Mouse (Mus musculus): ENCODE measurements around the gene Lrch3.
"Not testable (repeated sequence)": the region's sequence is repeated elsewhere in the genome, so short reads cannot be mapped to it uniquely, and the experiment has no call there.

The Lrch3 gene

DNA sequence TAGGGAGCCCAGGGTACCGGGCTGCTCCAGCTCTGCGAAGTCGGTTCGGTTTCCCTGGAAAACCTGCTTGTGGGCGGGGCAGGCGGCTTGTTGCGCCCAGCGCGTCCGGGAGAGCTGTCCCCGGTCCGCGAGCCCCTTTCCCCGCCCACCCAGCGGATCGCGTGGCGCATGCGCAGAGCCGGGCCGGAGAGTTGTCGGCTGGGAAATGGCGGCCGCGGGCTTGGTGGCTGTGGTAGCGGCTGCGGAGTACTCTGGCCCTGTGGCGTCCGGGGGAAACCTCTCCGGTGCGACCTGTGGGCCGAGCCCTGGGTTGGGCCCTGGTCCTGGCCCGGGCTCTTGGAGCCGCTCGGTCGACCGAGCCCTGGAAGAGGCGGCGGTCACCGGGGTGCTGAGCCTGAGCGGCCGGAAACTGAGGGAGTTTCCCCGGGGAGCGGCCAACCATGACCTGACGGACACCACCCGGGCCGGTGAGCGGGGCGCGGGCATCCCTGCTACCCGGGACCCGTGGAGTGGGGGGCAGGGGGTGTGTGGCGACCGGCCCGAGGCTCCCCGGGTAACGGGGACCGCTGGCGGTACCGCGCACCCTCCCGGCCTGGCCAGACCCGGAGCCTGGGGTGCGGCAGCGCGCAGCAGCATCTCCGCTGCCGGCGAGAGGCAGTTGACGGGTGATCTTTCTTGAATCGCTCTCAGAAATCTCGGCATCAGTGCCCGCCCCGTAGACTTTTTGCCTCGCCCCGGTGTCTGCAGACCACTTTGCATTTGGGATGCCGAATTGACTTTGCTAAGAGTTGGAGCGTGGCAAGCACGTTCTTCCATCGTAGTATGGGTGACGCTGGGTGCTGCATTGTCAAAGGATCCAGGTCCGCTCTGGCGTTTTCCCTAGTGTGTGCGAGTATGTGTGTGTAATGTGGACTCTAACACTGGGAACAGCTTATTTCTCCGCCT is at the start of gene Lrch3:
TSS of gene Lrch3 (plus strand) at position 164 of the 945 bp plus-strand sequence.
- peak; percentile 66 for DNase-seq (ENCODE audit: low read depth, low spot score)

DNA sequence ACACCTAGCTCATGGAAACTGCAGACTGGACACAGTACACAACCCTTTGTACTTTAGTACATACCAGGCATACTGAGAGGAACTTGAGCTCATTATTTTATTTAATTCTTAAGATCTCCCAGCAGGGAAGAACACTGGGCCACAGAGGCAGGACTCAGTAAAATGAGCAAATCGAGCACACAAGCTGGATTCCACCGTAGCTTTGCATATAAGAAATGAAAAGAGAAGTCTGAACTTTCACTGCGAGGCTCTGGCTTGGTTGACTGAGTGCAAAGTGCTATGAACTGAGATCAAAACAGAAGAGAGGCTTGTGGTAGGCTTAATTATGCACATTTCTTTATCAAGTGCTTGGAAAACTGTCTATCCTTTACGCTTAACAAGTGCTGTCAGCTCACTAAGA is 48.5 kb upstream of the Lrch3 start:
- no peak for DNase-seq (ENCODE audit: low read depth, low spot score)

DNA sequence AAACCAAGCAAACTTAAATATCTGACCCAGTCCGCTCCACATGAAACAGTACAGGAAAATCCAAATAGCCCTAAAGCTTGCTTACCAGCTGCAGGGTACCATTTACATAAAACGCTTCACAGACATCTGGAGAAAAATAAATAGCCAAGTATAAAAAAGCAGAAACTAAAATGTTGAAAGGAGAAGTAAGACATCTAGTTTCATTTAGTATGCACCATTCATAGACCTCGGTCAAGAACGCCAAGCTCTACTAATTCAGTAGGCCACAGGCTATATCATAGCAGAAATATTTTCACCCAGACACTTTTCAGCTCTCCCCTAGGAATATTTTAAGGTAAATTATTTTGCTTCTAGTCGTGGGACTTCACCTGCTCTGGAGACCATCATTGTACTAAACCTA is 47.2 kb upstream of the Lrch3 start:
- DNase-seq (ENCODE audit: low read depth, low spot score): no peak

DNA sequence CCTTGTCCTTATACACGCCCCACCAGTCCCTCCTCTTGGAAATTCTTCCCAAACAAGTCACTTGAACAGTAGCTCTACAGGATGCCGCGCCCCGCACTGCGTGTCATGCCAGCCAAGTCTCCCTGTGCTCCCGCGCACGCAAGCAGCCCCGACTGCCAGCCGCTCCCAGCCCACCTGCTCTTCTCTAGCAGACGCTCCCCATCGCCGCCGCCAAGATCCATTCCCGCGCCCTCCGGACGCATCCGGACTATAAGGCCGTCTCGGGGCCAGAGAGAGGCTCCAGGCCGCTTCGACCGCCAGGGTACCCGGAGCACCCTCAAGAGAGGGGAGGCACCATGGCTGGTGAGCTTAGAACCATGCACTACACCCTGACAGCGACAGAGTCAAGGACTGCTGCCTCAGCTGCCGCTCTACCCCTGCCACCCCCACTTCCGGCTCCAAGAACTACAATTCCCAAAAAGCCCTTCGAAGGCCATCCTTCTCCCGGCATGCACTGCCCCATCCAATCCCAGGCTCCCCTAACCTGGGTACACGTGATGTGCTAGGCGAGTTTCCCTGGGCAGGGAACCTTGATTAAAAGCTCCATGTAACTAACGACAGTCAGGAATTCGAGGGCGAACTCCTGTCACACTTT is 45.9 kb upstream of the Lrch3 start:
- peak; percentile 85 for DNase-seq (ENCODE audit: low read depth, low spot score)

DNA sequence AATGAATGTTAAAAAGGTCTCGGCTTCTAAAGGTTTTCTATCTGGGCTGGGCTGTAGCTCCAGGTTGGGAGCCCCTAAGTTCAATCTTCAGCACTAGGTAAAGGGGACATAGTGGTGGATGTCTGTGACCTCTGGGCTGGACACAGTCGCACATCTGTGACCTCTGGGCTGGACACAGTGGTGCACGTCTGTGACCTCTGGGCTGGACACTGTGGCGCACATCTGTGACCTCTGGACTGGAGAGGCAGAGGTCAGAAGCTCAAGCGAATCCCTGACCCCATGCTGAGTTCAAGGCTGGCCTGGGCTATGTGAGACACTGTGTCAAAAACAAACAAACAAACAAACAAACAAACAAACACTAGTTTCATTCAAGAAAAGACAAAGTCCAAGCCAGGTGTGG is 43.7 kb upstream of the Lrch3 start:
- no peak for DNase-seq (ENCODE audit: low read depth, low spot score)

DNA sequence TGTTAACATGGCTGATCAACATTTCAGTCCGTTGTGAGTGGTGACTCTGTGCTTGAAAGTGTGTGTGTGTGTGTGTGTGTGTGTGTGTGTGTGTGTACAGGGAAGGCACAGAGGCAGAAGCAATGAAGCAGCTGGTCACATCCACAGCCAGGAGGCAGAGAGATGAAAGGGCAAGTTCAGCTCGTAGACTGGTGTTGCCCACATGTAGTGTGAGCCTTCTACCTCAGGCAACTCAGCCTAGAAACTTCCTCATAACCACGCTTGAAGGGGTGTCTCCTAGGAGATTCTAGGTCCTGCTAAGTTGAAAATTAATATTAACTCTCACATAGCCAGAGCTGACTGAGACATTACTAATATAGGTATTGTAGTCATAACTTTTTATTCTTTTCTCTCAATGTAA is 40.5 kb upstream of the Lrch3 start:
- DNase-seq (ENCODE audit: low read depth, low spot score): no peak

DNA sequence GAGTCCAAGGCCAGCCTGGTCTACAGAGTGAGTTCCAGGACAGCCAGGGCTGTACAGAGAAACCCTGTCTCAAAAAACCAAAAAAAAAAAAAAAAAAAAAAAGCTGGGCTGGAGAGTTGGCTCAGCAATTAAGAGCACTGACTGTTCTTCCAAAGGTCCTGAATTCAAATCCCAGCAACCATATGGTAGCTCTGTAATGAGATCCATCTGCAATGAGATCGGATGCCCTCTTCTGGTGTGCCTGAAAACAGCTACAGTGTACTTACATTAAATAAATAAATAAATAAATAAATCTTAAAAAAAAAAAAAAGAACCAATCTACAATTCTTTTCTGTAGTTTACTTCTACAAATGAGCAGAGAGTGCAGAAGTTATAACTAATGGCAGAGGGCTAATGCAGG is 38.6 kb upstream of the Lrch3 start:
- DNase-seq (ENCODE audit: low read depth, low spot score): not testable (repeated sequence)

DNA sequence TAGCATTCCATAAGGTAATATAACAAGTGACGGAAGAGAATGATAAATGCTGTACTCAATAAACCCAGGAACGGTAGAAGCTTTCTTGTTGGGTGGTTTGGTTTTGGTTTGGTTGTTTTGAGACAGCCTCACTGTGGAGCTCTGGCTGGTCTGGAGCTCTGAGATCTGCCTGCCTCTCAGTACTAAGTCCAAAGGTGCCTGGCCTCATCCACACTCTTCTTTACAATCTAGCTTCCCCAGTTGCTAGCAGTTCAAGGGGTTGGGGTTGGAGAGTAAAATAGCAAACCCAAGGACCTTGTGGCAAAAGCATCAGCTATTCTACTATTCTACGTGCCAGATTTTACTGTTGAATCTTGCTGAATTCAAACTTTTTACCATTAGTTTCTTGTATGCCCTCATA is 38.1 kb upstream of the Lrch3 start:
- no peak for DNase-seq (ENCODE audit: low read depth, low spot score)

DNA sequence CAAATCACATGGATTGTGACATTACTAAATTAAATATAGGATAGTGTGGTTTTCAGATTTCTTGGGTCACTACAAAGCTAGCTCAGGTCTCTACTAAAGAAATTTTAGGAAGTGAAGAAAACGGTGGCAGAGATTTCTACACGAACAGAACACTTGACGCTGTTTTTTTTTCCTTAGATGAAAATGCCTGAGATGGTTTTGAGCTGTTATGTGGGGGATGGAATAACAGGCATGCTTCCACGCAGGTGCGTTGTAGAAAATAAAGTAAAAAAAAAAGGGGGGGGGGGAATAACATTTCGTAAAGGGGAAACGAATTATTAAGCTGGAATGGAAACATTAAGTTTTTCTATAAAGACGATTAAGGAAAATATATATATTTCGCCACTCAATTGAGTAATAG is 37.1 kb upstream of the Lrch3 start:
- DNase-seq (ENCODE audit: low read depth, low spot score): no peak

DNA sequence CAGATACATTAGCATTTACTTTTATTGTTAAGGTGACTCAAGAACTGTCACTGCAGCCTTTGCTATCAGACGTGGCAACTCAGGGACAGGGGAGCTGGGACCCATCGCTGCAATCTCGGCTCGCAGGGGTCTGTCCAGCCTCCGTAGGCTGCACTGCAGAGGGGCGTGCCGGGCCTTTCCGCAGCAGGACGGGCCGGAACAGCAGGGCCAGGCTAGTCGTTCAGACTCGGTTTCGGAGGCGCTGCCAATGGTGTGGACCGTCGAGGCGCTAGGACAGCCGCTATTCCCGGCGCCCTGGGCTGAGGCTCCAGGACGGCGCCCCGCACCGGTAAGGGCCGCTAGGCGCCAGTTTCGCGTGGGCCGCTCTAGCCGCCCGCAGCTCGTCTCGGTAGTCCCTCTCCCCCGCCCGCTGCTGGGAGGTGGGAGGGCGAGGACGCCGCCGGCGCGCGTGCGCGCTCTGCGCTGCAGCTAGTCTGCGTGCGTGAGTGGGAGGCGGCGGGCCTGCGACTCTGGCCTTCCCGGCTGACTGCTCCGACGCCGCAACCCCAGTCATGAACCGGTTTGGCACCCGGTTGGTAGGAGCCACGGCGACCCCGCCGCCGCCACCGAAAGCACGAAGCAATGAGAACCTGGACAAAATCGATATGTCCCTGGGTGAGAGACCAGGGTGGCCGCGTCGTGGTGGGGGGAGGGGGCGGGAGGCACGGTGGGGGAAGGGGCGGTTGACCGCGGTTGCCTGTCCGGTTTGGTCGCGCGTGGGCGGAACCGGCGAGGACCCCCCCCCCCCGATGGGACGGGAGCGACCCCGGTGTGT is 36.4 kb upstream of the Lrch3 start, which contains the start of the genes Fyttd1 and Rubcn:
TSS of gene Fyttd1 (plus strand) at position 158 of the 814 bp plus-strand sequence.
TSS of gene Rubcn (minus strand) at position 424 of the 814 bp plus-strand sequence.
- DNase-seq (ENCODE audit: low read depth, low spot score): peak; percentile 87

DNA sequence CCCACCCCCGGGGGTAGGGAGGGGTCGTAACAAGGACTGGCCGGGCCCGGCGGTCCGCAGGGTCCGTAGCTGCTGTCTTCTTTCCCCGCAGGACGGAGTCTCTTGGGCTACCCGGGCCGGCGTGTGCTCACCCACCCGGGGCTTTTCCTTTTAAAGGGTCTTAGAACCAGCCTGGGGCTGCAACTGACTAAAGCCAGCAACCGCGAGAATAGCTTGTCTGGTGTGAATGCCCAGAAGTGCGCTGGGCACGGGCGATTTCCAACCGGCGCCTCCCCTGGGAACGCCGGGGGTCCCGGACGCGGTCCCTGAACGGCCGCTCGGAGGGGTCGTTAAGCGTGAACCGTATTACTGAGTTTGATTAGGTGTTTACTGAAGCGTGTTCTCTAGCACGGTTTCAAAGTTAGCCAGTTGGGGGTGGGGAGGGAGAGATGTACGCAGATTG is 35.7 kb upstream of the Lrch3 start:
- no peak for DNase-seq (ENCODE audit: low read depth, low spot score)

DNA sequence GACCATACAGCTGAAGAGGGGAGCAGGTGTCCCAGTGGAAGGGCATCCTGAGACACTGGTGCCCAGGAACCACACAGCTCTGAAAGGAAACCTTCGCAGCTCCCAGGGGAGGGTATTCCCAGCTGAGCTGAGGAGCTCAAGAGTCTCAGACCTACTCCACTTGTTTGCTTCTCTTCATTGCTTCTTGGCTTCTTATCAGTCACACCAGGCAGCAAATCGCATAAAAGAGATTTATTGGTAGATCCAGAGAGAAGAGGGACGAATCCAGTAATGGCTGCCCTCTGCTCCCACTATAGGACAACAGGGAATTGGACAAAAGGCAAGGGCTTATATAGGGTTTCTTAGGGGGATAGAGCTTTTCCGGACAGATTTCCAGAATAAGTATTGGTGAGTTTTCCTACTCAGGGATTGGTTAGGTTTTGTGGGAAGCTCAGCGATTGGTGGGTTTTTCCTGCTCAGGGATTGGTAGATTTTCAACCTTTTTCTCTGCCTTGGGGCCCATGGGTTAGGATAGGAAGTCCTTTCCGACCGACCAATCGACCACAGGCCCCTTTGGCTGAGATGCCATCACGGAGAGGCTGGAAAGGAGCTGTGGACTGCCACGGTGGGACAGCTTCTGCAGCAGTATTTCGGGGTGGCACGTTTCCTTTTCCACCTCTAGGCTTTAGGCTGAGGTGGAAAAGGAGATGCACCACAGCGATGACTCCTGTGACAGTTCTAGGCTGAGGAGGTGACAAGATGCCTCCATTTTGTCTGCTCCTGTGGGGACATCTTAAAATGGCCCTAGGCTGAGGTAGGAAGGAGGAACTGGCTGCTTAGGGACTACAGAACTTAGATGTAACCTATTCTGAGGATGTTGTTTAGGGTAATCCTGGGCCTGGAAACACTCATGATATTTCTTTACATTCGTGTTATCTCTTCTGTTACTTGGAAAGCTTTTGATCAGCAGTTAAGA is 34.7 kb upstream of the Lrch3 start:
- no peak for DNase-seq (ENCODE audit: low read depth, low spot score)

DNA sequence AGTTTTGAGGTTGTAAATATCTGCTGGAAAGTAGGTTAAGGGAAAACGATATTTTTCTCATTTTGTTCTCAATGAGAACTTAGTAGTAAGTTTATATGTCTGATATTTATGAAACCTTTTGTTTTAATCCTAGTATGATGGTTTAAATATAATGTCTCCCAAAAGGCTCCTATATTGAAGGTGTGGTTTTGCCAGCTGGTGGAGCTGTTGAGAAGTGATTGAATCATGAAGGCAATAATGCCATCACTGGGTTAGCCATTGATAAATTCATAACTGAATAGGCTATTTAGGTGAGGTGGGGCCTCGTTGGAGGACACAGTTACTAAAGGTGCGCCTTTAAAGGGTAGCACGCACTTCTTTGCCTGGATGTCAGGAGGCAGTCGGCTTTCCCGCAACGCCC is 32.4 kb upstream of the Lrch3 start:
- DNase-seq (ENCODE audit: low read depth, low spot score): no peak

DNA sequence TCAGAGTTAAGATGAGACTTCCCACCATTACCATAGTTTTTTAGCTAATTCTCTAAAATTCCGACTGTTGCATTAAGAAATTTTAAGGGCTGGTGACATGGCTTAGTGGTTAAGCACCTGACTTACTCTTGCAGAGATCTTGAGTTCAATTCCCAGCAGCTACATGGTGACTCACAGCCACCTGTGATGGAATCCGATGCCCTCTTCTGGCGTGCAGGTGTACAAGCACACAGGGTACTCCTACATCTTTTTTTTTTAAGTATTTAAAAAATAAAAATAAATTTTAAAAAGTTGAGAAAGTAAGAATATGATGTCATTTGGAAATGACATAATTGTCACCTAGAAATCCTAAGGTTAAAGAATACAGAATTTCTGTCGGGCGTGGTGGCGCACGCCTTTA is 25.9 kb upstream of the Lrch3 start:
- DNase-seq (ENCODE audit: low read depth, low spot score): no peak

DNA sequence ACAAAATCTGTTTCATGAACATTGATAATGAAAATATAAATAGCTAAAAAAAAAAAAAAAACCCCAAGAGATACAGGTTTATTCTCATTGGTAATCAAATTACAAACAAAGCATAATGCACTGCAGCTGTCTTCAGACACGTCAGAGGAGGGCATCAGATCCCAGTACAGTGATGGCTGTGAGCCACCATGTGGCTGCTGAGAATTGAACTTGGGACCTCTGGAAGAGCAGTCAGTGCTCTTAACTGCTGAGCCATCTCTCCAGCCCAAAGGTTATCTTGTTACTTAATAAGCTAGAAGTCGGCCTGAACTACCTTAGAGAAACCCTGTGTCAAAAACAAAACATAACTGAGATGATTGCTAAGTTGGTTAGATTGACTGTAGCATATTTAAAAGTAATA is 24.0 kb upstream of the Lrch3 start:
- DNase-seq (ENCODE audit: low read depth, low spot score): no peak

DNA sequence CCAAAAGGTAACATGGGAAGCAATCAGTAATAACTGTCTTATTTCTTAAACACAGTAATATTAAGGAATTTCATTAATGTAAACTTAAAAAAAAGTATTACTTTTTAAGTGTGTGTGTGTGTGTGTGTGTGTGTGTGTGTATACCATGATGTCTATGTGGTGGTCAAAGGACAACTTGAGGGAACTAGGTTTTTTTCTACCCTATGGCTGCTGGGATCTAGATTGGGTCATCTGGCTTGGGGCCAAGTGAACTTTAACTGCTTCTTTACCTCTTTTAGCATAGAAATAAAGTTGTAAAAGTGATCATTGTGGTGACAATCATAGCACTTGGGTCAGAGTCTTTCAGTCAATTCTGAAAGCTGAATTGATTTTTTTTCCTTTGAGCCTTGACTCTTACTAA is 17.8 kb upstream of the Lrch3 start:
- no peak for DNase-seq (ENCODE audit: low read depth, low spot score)

DNA sequence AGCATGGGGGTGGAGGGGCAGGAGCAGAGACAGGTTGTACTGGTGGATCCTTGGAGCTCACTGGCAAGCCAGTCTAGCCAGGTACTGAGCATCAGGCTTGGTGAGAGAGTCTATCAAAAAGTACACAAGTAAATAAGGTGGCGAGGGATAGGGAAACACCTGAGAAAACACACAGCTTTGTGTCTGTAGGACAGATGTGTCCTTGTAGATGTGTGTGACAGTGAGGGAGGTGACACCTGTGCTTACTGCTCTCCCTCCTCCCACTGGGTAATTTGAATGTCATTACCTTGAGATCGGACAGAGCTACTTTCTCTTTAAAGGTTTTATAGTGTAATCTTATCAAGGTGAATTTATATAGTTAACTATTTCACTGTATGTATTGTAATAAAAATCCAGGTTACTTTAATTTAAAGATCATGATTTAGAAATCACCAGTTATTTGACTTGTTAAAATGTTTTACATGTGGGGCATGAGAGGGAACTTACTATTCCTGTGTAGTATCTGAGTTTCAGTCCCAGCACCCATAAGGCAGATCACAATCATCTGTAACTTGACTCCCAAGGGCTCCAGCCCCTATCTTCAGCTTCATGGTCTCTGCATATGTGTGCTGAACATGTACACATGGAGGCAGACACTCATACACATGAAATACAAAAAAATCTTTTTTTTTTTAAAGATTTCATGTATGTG is 12.4 kb upstream of the Lrch3 start:
- no peak for DNase-seq (ENCODE audit: low read depth, low spot score)

DNA sequence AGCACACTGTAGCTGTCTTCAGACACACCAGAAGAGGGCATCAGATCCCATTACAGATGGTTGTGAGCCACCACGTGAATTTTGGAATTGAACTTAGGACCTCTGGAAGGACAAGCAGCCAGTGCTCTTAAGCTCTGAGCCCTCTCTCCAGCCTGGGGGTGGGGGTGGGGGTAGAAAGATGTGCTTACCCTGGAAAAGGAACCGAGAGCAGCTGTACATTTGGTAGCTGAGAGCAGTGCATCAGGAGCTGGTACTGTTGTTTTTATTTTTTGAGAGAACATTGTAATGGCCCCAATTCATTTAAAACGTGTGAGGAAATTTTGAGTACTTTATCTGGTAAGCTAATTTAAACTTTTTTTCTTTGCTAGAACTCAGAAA is 11.9 kb upstream of the Lrch3 start:
- no peak for DNase-seq (ENCODE audit: low read depth, low spot score)

DNA sequence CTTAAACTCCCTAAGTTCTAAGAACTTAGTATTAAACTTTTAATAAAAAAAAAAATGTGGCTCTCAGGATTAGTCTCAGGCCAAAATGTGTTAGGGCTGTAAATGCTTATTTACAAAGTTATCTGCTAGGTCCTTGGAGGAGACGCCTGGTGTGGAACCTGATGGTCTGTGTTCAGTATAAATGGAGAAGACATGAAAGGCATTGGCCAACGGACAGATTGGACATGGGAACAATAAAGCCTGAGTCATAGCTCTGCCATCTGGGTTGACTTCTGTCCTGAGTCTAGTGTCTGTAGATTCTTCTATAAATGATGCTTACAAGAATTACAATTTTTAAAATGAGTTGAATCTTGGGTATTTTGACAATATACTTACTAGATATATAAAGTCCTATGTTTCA is 7.7 kb upstream of the Lrch3 start:
- DNase-seq (ENCODE audit: low read depth, low spot score): no peak

DNA sequence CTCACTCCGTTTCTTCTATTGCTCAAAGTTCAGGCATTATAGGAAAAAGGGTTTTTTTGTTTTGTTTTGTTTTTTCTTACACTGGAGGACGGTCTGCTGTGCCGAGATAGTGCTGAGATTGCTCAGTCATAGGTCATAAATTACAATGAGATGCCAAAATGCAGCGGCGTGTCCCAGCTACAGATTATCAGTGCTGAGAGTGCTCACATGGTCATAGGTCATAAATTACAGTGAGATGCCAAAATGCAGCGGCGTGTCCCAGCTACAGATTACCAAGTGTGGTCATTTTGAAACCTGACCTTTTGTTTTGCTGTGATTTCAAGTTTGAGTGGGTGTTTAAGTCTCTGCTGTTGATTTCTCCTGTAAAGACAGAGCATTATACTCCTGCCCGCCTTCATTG is 7.2 kb upstream of the Lrch3 start:
- DNase-seq (ENCODE audit: low read depth, low spot score): no peak

All from brain, embryonic 18.5 days (tissue).